8 mouse cellular contexts compared by ENCODE assay signal in genomic region chr10:60173035-60173434, GRCm38 (mm10). TPM values are rescaled to one million over a fixed set of nuclear protein-coding genes. Genes with fewer than 3 reads are reported as not detected.
DNase-seq lines count a peak whose midpoint lies in the region; ATAC-seq and TF ChIP-seq lines count a peak whose summit lies in the region.

No protein-coding gene starts in this region.

- no peak for ATAC-seq in megakaryocyte, adult 5-6 weeks (ENCODE audit: poor library complexity, severe bottlenecking)
- ATAC-seq in activated CD4-positive, CD25-positive, alpha-beta regulatory T cell, adult 4 months, result no peak

- H3K27me3 ChIP-seq in cerebellum, adult 2 months (ENCODE audit: control insufficient read depth, insufficient read depth, low read length), result no peaks in the 10 kb centered on the region
- peaks cover 17% of the 10 kb centered on the region for H3K27me3 ChIP-seq in megakaryocyte, embryonic 14.5 days (replicated peaks)

- no peak overlapping the region for H3K4me3 ChIP-seq in cerebellum, adult 2 months (replicated peaks; ENCODE audit: insufficient read depth, low read depth, low read length)
- H3K4me3 ChIP-seq in megakaryocyte, embryonic 14.5 days (replicated peaks), result peak overlapping the region; percentile 21

- TF ChIP-seq CTCF in cerebellum, adult 2 months (IDR thresholded peaks at IDR 0.05; ENCODE audit: borderline replicate concordance, insufficient read depth, low read depth, low read length), result no peak

- H3K27ac ChIP-seq in cerebellum, adult 2 months (ENCODE audit: insufficient read depth, low read length), result no peak overlapping the region

- TF ChIP-seq POLR2A in cerebellum, adult 2 months (IDR thresholded peaks at IDR 0.05; ENCODE audit: borderline replicate concordance, insufficient read depth, low read length), result no peak

- H3K36me3 ChIP-seq in megakaryocyte, embryonic 14.5 days (replicated peaks; ENCODE audit: low read length), result no peaks in the 10 kb centered on the region

- peaks cover 45% of the 10 kb centered on the region for H3K9me3 ChIP-seq in megakaryocyte, embryonic 14.5 days

- DNase-seq in cerebellum, postnatal 36 days, result peak; percentile 14 to 17
- no peak for DNase-seq in cerebellum, adult 2 months
- DNase-seq in layer of hippocampus, adult 9-11 months, result peak; percentile 92
- DNase-seq in ovary, postnatal 14 days (ENCODE audit: low spot score), result peak; percentile 64
- no peak for DNase-seq in cerebellum, adult 8-10 months

- H3K4me1 ChIP-seq in cerebellum, adult 2 months (ENCODE audit: control insufficient read depth, insufficient read depth, low read length), result peaks cover 2% of the 10 kb centered on the region
- H3K4me1 ChIP-seq in megakaryocyte, embryonic 14.5 days, result peaks cover 3% of the 10 kb centered on the region; the same call in 1 of the 2 replicates

- WGBS in cerebellum, adult 2 months, result 9% methylated on average over 10 of the region's 10 CpGs

RNA-seq across cellular contexts. Expression of gene Chst3, which starts 46.0 kb away (rescaled TPM):
- 2.2 TPM in 2 replicates for polyA plus RNA-seq in cerebellum, adult 2 months (2012; rRNA removed)
- polyA plus RNA-seq in megakaryocyte, embryonic 14.5 days (2012; ENCODE audit: insufficient read depth, low replicate concordance), result not detected in 2 replicates
- total RNA-seq in megakaryocyte, adult 5-6 weeks (2015), result 0.25 TPM in 1 of 2 replicates, not detected in the other
- total RNA-seq in megakaryocyte, adult 5-6 weeks (2017), result 0.15 and 0.16 TPM in 2 replicates
- polyA plus RNA-seq in activated CD4-positive, CD25-positive, alpha-beta regulatory T cell, adult 4 months (2017; shearing (Covaris generic)), result under 1 TPM in 1 of 2 experiments, not detected in 1; 0.45 TPM

Comparison
In these comparisons a context has a peak if more than half of its experiments do, and no peak if none do; other contexts are left out.
1. DNase-seq: peak in cerebellum, postnatal 36 days (2 of 2), layer of hippocampus, adult 9-11 months (single experiment) and ovary, postnatal 14 days (single experiment); none in cerebellum, adult 2 months (0 of 2) and cerebellum, adult 8-10 months (single experiment).